In the genomic region with DNA sequence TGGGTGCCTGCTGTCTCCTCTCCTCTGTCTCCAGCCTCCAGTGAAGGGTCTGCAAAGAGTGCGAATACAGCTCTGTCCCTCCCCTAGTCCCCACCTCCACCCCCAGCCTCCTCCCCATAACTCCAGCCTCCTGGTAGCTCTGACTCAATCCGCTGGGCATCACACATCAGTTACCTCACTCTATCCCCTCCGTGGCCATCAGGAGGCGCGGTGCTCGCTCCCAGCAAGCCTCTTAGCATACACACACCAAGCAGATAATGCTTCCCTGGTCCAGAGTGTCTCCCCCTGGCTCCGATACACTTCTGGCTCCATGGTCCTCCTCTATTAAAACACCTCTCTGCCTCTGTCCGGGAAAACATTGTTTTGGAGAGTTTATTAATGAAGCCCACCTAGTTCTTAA, we compare ENCODE assay signal across 11 mouse cellular contexts. TPM values are rescaled to one million over a fixed set of nuclear protein-coding genes. Genes with fewer than 3 reads are reported as not detected.
DNase-seq lines count a peak whose midpoint lies in the region; ATAC-seq and TF ChIP-seq lines count a peak whose summit lies in the region.
"Had no signal": no experiment of that assay in that cellular context is flagged by ENCODE, and none has a peak within 500 bp of the region (broad histone marks: within the 10 kb centered on the region; RNA-seq: fewer than 3 reads in every experiment).

No protein-coding gene starts in this region.

- 0 out of 2 replicates have a peak, but pooled peaks have one; percentile 13 for TF ChIP-seq CTCF in lung, adult 2 months (IDR thresholded peaks at IDR 0.05; ENCODE audit: insufficient read depth, low read length)

- H3K27me3 ChIP-seq in heart, embryonic 12.5 days (replicated peaks) = peaks cover 22% of the 10 kb centered on the region; the same call in 1 of the 2 replicates
- no peaks in the 10 kb centered on the region for H3K27me3 ChIP-seq in limb, embryonic 11.5 days (ENCODE audit: control insufficient read depth, insufficient read depth, low read length)

- H3K4me1 ChIP-seq in heart, embryonic 12.5 days (replicated peaks) = peaks cover 25% of the 10 kb centered on the region
- no peaks in the 10 kb centered on the region for H3K4me1 ChIP-seq in lung, adult 2 months (ENCODE audit: control insufficient read depth, insufficient read depth, low read length)
- peaks cover 22% of the 10 kb centered on the region for H3K4me1 ChIP-seq in limb, embryonic 11.5 days (ENCODE audit: control insufficient read depth, insufficient read depth, low read length)

- H3K27ac ChIP-seq in heart, embryonic 12.5 days (ENCODE audit: poor library complexity, severe bottlenecking) = no peak overlapping the region
- H3K27ac ChIP-seq in limb, embryonic 11.5 days (replicated peaks; ENCODE audit: low read depth, low read length) = no peak overlapping the region

- H3K36me3 ChIP-seq in heart, embryonic 12.5 days = no peaks in the 10 kb centered on the region
- no peaks in the 10 kb centered on the region for H3K36me3 ChIP-seq in limb, embryonic 11.5 days (ENCODE audit: control insufficient read depth, insufficient read depth, low read length)

- 6% methylated on average over 8 of the region's 8 CpGs for WGBS in heart, embryonic 12.5 days
- 25% methylated on average over 8 of the region's 8 CpGs for WGBS in lung, adult 2 months
- 9% methylated on average over 8 of the region's 8 CpGs for WGBS in limb, embryonic 11.5 days

- no peak overlapping the region for H3K4me3 ChIP-seq in heart, embryonic 12.5 days
- no peak overlapping the region for H3K4me3 ChIP-seq in lung, adult 2 months (replicated peaks; ENCODE audit: extremely low read depth, low read depth, low read length)
- H3K4me3 ChIP-seq in limb, embryonic 11.5 days (ENCODE audit: low read depth, low read length) = no peak overlapping the region

- TF ChIP-seq POLR2A in lung, adult 2 months (IDR thresholded peaks at IDR 0.05; ENCODE audit: borderline replicate concordance, extremely low read depth, low read depth, low read length) = no peak

- no peak overlapping the region for H3K4me2 ChIP-seq in heart, embryonic 12.5 days
- no peak overlapping the region for H3K4me2 ChIP-seq in limb, embryonic 11.5 days (ENCODE audit: low read depth, severe bottlenecking)

- peak; percentile 91 for DNase-seq in heart, adult 11 months
- DNase-seq in lung, adult 2 months = no peak
- DNase-seq in lung, postnatal 25 days (ENCODE audit: low spot score) = no peak
- DNase-seq in brain, adult 2 months (ENCODE audit: low read depth, low spot score) = peak; percentile 13
- peak; percentile 66 for DNase-seq in limb, embryonic 11.5 days (ENCODE audit: low spot score)
- no peak for DNase-seq in neural tube, embryonic 10.5 days (ENCODE audit: extremely low spot score, low spot score)
- DNase-seq in cerebellum, adult 11-12 months = no peak
- DNase-seq: cerebellum, adult 9-10 months; right cerebral cortex, adult 18-20 months had no signal

- no peak for ATAC-seq in heart, embryonic 12.5 days (ENCODE audit: insufficient number of reproducible peaks, low FRiP score)
- ATAC-seq in limb, embryonic 11.5 days (ENCODE audit: insufficient number of reproducible peaks, low FRiP score, low TSS enrichment, low read depth) = no peak
- ATAC-seq: hindbrain, embryonic 16.5 days had no signal

- H3K9ac ChIP-seq in heart, embryonic 12.5 days = no peak overlapping the region
- H3K9ac ChIP-seq in limb, embryonic 11.5 days (ENCODE audit: low read length) = no peak overlapping the region

- no peaks in the 10 kb centered on the region for H3K9me3 ChIP-seq in heart, embryonic 12.5 days (replicated peaks)
- H3K9me3 ChIP-seq in limb, embryonic 11.5 days (ENCODE audit: control insufficient read depth, low read length) = no peaks in the 10 kb centered on the region

RNA-seq across cellular contexts. Expression of a gene that starts 17.5 kb away (rescaled TPM):
- 1.1 and 1.3 TPM in 2 replicates for polyA plus RNA-seq in heart, embryonic 12.5 days (2016; fragmentation: Nextera tagmentation; extraction: Ambion mirVana)
- polyA plus RNA-seq in lung, adult 2 months (2012; rRNA removed) = 18.8 and 25.1 TPM in 2 replicates
- polyA plus RNA-seq in limb, embryonic 11.5 days (2014; fragmentation: Nextera tagmentation; extraction: Ambion mirVana) = 0.13 and 0.17 TPM in 2 replicates

RNA-seq across cellular contexts. Expression of a gene that starts 45.3 kb away (rescaled TPM):
- polyA plus RNA-seq in heart, embryonic 12.5 days (2016; fragmentation: Nextera tagmentation; extraction: Ambion mirVana) = 80.5 and 81.6 TPM in 2 replicates
- 3.5 and 9.0 TPM in 2 replicates for polyA plus RNA-seq in lung, adult 2 months (2012; rRNA removed)
- 110 and 121 TPM in 2 replicates for polyA plus RNA-seq in limb, embryonic 11.5 days (2014; fragmentation: Nextera tagmentation; extraction: Ambion mirVana)

RNA-seq across cellular contexts. Expression of a gene that starts 58.8 kb away (rescaled TPM):
- polyA plus RNA-seq in heart, embryonic 12.5 days (2016; fragmentation: Nextera tagmentation; extraction: Ambion mirVana) = 0.04 and 0.08 TPM in 2 replicates
- 0.02 and 0.06 TPM in 2 replicates for polyA plus RNA-seq in lung, adult 2 months (2012; rRNA removed)
- 0.03 TPM in 1 of 2 replicates, not detected in the other for polyA plus RNA-seq in limb, embryonic 11.5 days (2014; fragmentation: Nextera tagmentation; extraction: Ambion mirVana)

Comparison
In these comparisons a context has a peak if more than half of its experiments do, and no peak if none do; other contexts are left out.
1. DNase-seq: peak in heart, adult 11 months (single experiment), brain, adult 2 months (single experiment) and limb, embryonic 11.5 days (single experiment); none in lung, adult 2 months (single experiment), lung, postnatal 25 days (single experiment), neural tube, embryonic 10.5 days (single experiment) and cerebellum, adult 11-12 months (single experiment).